Mouse (Mus musculus): Measurements from ENCODE around the gene Hrc.

Gene Hrc

DNA sequence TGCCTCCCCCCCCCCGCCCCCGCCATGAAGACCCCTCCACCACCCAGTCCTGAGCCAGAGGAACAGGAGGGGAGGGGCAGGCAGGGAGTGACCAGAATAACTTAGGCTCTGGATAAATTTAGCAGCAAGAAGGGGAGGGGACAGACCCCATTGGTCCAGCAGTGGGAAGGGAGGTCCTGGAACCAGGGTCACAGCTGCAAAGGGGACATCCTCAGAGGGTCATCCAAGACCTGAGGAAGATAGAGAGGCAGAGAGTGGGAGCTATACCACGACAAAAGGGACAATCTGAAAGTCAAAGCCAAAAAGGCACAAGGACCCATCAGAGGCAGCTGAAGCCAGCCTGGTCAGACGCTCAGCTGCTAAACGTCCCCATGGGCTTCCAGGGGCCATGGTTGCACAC lies at the start of gene Hrc:
Hrc (plus strand) TSS at position 235 of the 400 bp plus-strand sequence.
- no peak for DNase-seq (ENCODE audit: low read depth, low spot score)

GRCm38 (mm10) chr7:45286486-45286885 lies 48.6 kb upstream of the Hrc start:
- DNase-seq (ENCODE audit: low read depth, low spot score), result no peak

- DNase-seq (ENCODE audit: low read depth, low spot score), result no peak
Measured at GRCm38 (mm10) chr7:45296626-45297025, 38.5 kb upstream of the Hrc start.

DNA sequence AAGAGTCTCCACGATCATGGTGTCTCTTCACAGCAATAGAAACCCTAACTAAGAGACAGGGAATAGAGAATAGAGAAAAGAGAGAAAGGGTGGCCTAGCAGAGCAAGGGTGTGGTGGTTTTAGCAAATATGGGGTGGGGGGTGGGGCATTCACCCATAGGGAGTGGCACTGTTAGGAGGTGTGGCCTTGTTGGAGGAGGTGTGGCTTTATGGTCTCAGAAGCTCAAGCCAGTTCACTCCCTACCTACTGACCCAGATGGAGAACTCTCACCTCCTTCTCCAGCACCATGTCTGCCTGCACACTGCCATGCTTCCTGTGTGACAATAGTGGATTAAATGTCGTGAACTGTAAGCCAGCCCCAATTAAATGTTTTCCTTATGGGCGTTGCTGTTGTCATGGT lies 37.5 kb upstream of the Hrc start:
- DNase-seq (ENCODE audit: low read depth, low spot score), result no peak

GRCm38 (mm10) chr7:45299752-45300151 lies 35.3 kb upstream of the Hrc start:
- DNase-seq (ENCODE audit: low read depth, low spot score), result peak; percentile 46

DNA sequence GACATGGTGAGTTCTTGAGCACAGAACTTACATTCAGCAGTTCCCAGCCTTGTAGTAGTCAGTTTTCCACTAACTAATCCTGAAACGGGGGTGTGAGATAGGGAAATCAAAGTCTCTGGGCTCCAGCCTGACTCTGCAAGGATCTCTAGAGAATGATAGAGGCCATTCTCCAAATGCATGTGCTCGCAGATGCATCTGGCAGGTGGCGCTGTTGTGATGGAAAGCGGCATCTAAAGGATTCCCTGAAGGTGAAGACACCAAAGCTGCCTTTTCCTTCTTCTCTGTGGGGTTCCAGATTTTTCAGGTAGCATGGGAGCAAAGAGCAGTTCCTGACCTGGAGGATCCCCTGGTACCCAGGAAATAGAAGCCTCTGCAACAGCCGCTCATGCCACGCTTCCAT lies 34.8 kb upstream of the Hrc start:
- peak; percentile 46 for DNase-seq (ENCODE audit: low read depth, low spot score)

GRCm38 (mm10) chr7:45302626-45303025 lies 32.5 kb upstream of the Hrc start:
- DNase-seq (ENCODE audit: low read depth, low spot score), result no peak

DNA sequence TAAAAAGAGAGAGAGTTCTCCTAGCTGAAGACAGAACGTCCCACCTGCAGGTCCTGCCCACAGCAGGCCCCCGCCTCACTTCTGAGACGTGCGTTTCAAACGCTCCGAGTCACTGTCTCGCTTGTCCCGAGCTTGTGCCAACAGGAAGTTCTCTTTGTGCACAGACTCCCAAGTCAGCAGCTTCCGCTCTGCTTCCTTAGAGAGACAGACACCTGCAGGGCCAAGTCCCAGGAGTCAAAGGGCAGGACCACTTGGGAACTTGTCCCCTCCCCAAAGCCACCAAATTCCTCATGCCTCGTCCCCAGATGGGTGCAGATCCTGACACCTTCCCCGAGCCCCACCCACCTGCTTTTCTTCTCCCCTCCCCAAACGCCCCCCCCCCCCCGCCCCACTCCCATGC lies 30.2 kb upstream of the Hrc start:
- DNase-seq (ENCODE audit: low read depth, low spot score), result no peak

GRCm38 (mm10) chr7:45305275-45305674 lies 29.8 kb upstream of the Hrc start:
- peak; percentile 60 for DNase-seq (ENCODE audit: low read depth, low spot score)

DNA sequence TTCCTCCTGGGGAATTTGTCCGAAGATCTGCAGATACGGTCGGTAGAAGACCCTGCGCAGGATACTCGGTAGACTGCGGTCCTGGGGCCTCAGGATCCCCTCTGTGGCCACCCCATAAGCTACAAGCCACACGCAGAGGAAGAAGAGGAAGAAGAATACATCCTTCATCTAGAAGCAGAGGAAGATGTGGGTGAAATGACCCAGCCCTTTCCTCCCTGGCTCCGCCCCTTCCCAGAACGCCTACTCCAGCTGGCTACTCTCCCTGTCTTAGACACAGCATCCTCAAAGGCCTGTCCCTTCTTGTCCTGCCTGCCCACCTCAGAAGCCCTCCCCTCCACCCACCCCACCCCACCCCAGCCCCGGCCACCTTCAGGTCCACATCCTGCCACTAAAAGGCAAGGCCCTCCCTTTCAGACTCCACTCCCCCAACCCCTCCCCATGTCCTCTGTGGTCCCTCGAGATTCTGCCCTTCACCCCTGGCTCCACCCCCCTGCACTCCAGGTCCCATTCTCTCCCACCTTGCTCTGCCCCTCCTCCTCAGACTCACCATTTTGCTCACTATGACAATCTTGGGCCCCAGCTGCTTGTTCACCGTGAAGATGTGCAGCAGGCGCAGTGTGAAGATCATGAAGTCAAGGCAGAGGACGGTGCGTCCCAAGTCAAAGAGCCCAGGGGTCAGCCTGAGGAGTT lies 26.4 kb upstream of the Hrc start:
- DNase-seq (ENCODE audit: low read depth, low spot score), result no peak

DNA sequence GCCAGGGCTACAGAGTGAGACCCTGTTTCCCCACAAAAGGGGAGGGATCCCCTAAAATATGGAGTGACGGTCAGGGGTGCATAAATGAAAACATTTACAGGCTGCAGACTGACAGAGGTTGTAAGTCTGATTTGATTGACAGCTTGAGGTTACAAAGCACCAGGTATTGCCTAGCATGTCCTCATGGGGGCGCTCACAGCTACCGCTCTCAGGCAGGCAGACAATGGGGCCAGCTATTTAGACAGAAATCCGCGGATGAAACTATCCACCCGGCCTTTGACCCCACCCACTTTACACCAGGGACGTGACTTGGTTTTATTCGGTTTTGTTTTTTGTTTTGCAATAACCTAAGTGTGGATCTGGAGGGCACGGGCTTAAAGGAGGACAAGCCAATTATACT lies 25.6 kb upstream of the Hrc start:
- peak; percentile 60 for DNase-seq (ENCODE audit: low read depth, low spot score)

DNA sequence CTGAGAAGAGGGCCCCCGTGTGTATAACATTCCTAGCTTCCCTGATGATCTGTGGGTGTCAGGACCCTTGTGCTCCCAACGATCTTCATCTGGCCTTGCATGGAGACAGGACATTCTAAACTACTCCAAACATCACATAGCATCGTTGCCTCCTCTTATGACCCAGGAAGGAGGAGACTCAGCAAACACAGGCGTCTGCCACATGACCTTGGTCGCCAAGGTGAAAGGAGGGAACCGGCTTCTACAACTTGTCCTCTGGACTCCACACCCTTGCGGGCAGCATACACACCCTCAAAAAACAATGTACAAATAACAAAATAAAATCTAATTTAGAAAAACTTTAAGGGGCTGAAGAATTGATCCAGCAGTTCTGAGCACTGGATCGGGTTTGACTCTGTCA lies 23.1 kb upstream of the Hrc start:
- no peak for DNase-seq (ENCODE audit: low read depth, low spot score)

- DNase-seq (ENCODE audit: low read depth, low spot score), result no peak
Measured at GRCm38 (mm10) chr7:45312686-45313453, 22.2 kb upstream of the Hrc start.

DNA sequence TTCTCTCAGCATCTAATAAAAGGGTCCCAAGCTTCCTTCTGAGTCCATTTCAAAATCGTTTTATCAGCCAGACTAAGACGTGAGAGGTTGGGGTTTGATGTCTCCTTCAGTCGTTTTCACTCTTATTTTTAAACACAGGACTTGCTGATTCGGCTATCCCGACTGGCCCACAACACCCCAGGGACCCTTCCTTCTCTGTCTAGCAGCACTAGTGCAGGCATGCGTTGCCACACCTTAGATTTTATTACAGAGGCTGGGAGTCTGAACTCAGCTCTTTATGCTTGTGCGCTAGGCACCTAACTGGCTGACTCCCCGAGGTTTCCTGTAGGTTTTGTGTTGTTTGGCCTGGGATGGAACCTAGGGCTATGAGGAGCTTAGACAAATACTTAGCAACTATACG lies 21.6 kb upstream of the Hrc start:
- no peak for DNase-seq (ENCODE audit: low read depth, low spot score)

- no peak for DNase-seq (ENCODE audit: low read depth, low spot score)
Measured at GRCm38 (mm10) chr7:45315182-45315701, 19.8 kb upstream of the Hrc start.

GRCm38 (mm10) chr7:45316536-45316935 lies 18.6 kb upstream of the Hrc start:
- DNase-seq (ENCODE audit: low read depth, low spot score), result no peak

- DNase-seq (ENCODE audit: low read depth, low spot score), result no peak
Measured at GRCm38 (mm10) chr7:45322245-45322644, 12.8 kb upstream of the Hrc start.

DNA sequence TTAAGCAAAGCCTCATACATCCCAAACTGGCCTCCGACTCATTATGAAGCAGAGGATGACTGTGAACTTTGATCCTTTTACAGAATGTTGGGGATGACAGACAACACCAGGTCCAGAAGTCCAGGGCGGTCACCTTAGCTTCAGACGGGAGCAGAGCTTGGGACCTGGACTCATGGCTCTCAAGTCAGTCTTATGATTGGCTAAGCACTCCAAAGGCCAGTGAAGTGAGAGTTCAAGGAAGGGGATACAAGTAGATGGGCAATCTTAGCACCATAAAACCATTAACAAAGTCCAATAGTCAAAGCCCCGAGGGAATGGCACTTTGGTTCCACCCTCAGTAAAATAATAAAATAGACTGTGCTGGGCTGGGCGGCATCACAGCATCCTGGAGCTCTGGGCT lies 12.0 kb upstream of the Hrc start:
- no peak for DNase-seq (ENCODE audit: low read depth, low spot score)

- no peak for DNase-seq (ENCODE audit: low read depth, low spot score)
Measured at GRCm38 (mm10) chr7:45325800-45326199, 9.3 kb upstream of the Hrc start.

GRCm38 (mm10) chr7:45328841-45329475 lies 6.1 kb upstream of the Hrc start:
- DNase-seq (ENCODE audit: low read depth, low spot score), result no peak

DNA sequence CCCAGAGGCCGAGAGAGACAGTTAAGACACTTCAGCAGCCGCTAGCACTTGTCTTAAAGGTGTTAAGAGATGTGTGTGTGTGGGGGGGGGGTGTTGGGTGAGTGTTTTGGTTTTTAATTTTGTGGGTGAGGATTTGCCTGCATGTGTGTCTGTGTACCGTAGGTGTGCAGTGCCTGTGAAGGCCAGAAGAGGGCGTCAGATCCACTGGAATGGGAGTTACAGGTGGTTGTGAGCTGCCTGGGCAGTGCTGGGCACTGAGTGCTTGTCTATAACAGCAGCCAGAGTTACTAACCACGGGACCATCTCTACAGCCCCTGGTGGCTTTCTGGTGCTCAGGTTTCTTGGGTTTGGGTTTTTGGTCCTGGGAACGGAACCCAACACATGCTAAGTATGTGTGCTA lies 3.6 kb upstream of the Hrc start:
- no peak for DNase-seq (ENCODE audit: low read depth, low spot score)

DNA sequence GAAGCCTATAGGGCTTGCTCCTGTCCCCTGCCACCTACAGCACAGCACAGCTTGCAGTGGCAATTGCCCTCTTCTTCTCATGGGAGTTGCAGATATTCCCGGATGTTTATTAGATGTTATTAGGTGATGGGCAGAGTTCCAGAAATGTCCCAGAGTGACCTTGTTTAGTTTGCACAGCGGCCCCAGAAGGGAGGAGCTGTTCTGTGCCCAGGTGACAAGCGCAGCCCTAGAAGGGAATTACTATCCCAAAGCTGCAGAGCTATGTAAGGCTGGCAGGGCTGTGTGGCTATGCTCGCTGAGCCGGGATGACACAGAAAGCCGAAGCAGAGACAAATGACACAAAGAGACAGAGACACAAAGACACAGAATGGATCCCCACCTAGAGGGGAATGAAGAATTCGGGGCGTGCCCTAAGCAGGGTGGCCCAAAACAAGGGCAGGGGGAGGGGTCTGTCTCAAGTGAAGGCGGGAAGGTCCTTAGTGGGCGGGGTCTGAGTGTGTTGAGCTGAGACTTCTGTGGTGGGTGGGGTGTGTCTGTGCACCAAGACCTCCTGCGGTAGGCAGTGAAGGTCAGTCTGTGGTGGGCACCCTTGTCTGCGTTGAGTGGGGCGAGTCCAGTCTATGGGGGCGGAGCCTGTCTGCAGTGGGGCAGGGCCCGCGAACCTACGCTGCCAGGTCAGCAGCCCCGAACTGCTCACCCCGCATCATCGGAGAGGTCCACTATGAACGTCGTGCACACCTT lies 2.2 kb upstream of the Hrc start:
- no peak for DNase-seq (ENCODE audit: low read depth, low spot score)

Data from retina, postnatal 7 days (tissue).